Mouse (Mus musculus): ENCODE results near the gene Wdpcp.

GRCm38 (mm10) chr11:21729056-21729455, 157.0 kb downstream of the Wdpcp start:
- TF ChIP-seq CTCF (IDR thresholded peaks at IDR 0.05; ENCODE audit: borderline replicate concordance, insufficient read depth, low read length) (no peak), POLR2A (IDR thresholded peaks at IDR 0.05; ENCODE audit: low read depth, low read length) (no peak)
